In the genomic region with DNA sequence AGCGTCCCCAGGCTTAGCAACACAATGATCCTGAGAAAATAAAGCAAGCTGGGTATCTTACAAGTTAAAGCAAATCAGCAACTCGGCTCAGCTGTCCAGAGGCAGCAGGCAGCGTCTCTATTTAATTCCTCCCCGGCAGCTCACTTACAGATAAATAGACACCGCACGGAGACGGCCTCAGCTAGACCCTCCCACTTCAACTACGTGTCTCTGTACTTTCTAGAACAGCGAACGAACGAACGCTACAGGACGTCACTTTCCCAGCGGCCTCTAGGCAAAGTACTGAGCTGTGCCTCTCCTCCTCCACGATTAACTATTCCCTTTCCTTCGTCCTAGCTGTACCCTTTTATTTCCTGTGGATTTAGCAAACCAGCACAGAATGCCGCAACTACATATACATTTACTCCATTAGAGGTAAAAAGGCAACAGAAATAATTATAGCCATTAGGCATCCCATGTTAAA, we compare ENCODE assay signal across 8 mouse cellular contexts. TPM values are rescaled to one million over a fixed set of nuclear protein-coding genes. Genes with fewer than 3 reads are reported as not detected.
DNase-seq lines count a peak whose midpoint lies in the region; ATAC-seq lines count a peak whose summit lies in the region.

No protein-coding gene starts in this region.

- peak overlapping the region; percentile 60 to 61 for H3K4me3 ChIP-seq in heart, embryonic 14.5 days (ENCODE audit: control insufficient read depth in 1 of 2, insufficient read depth in 1 of 2, low read depth in 1 of 2, low read length in 2 of 2)
- peak overlapping the region; percentile 75 for H3K4me3 ChIP-seq in liver, embryonic 13.5 days (replicated peaks)
- peak overlapping the region; percentile 70 for H3K4me3 ChIP-seq in stomach, embryonic 16.5 days (replicated peaks; ENCODE audit: low read length)

- DNase-seq in CD4-positive helper T cell, adult 2 months (ENCODE audit: low read depth, low spot score), result peak; percentile 89
- DNase-seq in brain, embryonic 18.5 days (ENCODE audit: low read depth, low spot score), result peak; percentile 84
- DNase-seq in kidney, postnatal 14 days, result peak; percentile 91
- peak; percentile 87 for DNase-seq in liver, embryonic 13.5 days
- DNase-seq in neural tube, embryonic 10.5 days (ENCODE audit: extremely low spot score, low spot score), result peak; percentile 71

- peak overlapping the region; percentile 85 to 97 for H3K27ac ChIP-seq in heart, embryonic 14.5 days (replicated peaks in 1 of 2; ENCODE audit: control insufficient read depth in 1 of 2, insufficient read depth in 1 of 2, low read depth in 2 of 2, low read length in 2 of 2)
- peak overlapping the region; percentile 95 for H3K27ac ChIP-seq in liver, embryonic 13.5 days
- H3K27ac ChIP-seq in stomach, embryonic 16.5 days (ENCODE audit: low read length), result peak overlapping the region; percentile 89

- H3K36me3 ChIP-seq in heart, embryonic 14.5 days (ENCODE audit: control insufficient read depth, insufficient read depth, low read length), result no peaks in the 10 kb centered on the region
- no peaks in the 10 kb centered on the region for H3K36me3 ChIP-seq in liver, embryonic 13.5 days
- no peaks in the 10 kb centered on the region for H3K36me3 ChIP-seq in stomach, embryonic 16.5 days (ENCODE audit: control insufficient read depth, insufficient read depth, low read length)

- no peaks in the 10 kb centered on the region for H3K27me3 ChIP-seq in heart, embryonic 14.5 days (ENCODE audit: control insufficient read depth, insufficient read depth, low read length)
- H3K27me3 ChIP-seq in liver, embryonic 13.5 days, result no peaks in the 10 kb centered on the region
- no peaks in the 10 kb centered on the region for H3K27me3 ChIP-seq in stomach, embryonic 16.5 days (ENCODE audit: control insufficient read depth, insufficient read depth, low read length)

- peak overlapping the region; percentile 79 for H3K9ac ChIP-seq in heart, embryonic 14.5 days (ENCODE audit: low read length)
- peak overlapping the region; percentile 88 for H3K9ac ChIP-seq in liver, embryonic 13.5 days
- peak overlapping the region; percentile 66 for H3K9ac ChIP-seq in stomach, embryonic 16.5 days (ENCODE audit: low read length)

- WGBS in heart, embryonic 14.5 days, result 1% methylated on average over 17 of the region's 17 CpGs
- under 1% methylated on average over 17 of the region's 17 CpGs for WGBS in liver, embryonic 13.5 days (ENCODE audit: insufficient replicate concordance)
- under 1% methylated on average over 17 of the region's 17 CpGs for WGBS in stomach, embryonic 16.5 days

- H3K4me2 ChIP-seq in heart, embryonic 14.5 days (ENCODE audit: low read length), result peak overlapping the region; percentile 86
- peak overlapping the region; percentile 53 for H3K4me2 ChIP-seq in liver, embryonic 13.5 days
- peak overlapping the region; percentile 62 for H3K4me2 ChIP-seq in stomach, embryonic 16.5 days (ENCODE audit: low read depth, low read length)

- peak; percentile 85 for ATAC-seq in erythroid progenitor cell, adult 5-6 weeks (replicated peaks; ENCODE audit: low FRiP score, poor library complexity, severe bottlenecking)
- peak; percentile 95 for ATAC-seq in heart, embryonic 14.5 days (ENCODE audit: insufficient number of reproducible peaks, insufficient read depth, low FRiP score, low read depth)
- peak; percentile 94 for ATAC-seq in liver, embryonic 13.5 days (ENCODE audit: low read depth)
- ATAC-seq in stomach, embryonic 16.5 days (ENCODE audit: insufficient read depth, low FRiP score), result peak; percentile 99

- H3K9me3 ChIP-seq in heart, embryonic 14.5 days (ENCODE audit: control insufficient read depth, low read length), result no peaks in the 10 kb centered on the region
- no peaks in the 10 kb centered on the region for H3K9me3 ChIP-seq in liver, embryonic 13.5 days (replicated peaks)
- H3K9me3 ChIP-seq in stomach, embryonic 16.5 days (replicated peaks; ENCODE audit: control insufficient read depth, low read length), result no peaks in the 10 kb centered on the region

- H3K4me1 ChIP-seq in heart, embryonic 14.5 days (ENCODE audit: control insufficient read depth in 2 of 2, insufficient read depth in 2 of 2, low read length in 2 of 2), result peaks cover 2 to 19% of the 10 kb centered on the region in 2 experiments
- H3K4me1 ChIP-seq in liver, embryonic 13.5 days (replicated peaks), result peaks cover 47% of the 10 kb centered on the region
- peaks cover 9% of the 10 kb centered on the region for H3K4me1 ChIP-seq in stomach, embryonic 16.5 days (ENCODE audit: control insufficient read depth, insufficient read depth, low read length)

RNA-seq across cellular contexts. Expression of a gene that starts 16.4 kb away (rescaled TPM):
- total RNA-seq in erythroid progenitor cell, adult 5-6 weeks (2015; ENCODE audit: low replicate concordance), result 106 and 107 TPM in 2 replicates
- total RNA-seq in erythroid progenitor cell, adult 5-6 weeks (2017; ENCODE audit: low replicate concordance), result 101 and 164 TPM in 2 replicates
- polyA plus RNA-seq in heart, embryonic 14.5 days (2014; fragmentation: Nextera tagmentation; extraction: Ambion mirVana), result 46.2 and 47.9 TPM in 2 replicates
- 35.2 and 46.3 TPM in 2 replicates for polyA plus RNA-seq in liver, embryonic 13.5 days (2015; fragmentation: Nextera tagmentation; extraction: Ambion mirVana)
- polyA plus RNA-seq in stomach, embryonic 16.5 days (2015; fragmentation: Nextera tagmentation; extraction: Ambion mirVana), result 38.9 and 39.8 TPM in 2 replicates

RNA-seq across cellular contexts. Expression of a gene that starts 16.6 kb away (rescaled TPM):
- total RNA-seq in erythroid progenitor cell, adult 5-6 weeks (2015; ENCODE audit: low replicate concordance), result 152 and 157 TPM in 2 replicates
- total RNA-seq in erythroid progenitor cell, adult 5-6 weeks (2017; ENCODE audit: low replicate concordance), result 169 and 197 TPM in 2 replicates
- 113 and 117 TPM in 2 replicates for polyA plus RNA-seq in heart, embryonic 14.5 days (2014; fragmentation: Nextera tagmentation; extraction: Ambion mirVana)
- polyA plus RNA-seq in liver, embryonic 13.5 days (2015; fragmentation: Nextera tagmentation; extraction: Ambion mirVana), result 99.4 and 128 TPM in 2 replicates
- 156 and 169 TPM in 2 replicates for polyA plus RNA-seq in stomach, embryonic 16.5 days (2015; fragmentation: Nextera tagmentation; extraction: Ambion mirVana)

RNA-seq across cellular contexts. Expression of a gene that starts 27.6 kb away (rescaled TPM):
- not detected in 2 replicates for total RNA-seq in erythroid progenitor cell, adult 5-6 weeks (2015; ENCODE audit: low replicate concordance)
- not detected in 2 replicates for total RNA-seq in erythroid progenitor cell, adult 5-6 weeks (2017; ENCODE audit: low replicate concordance)
- 2.9 and 4.1 TPM in 2 replicates for polyA plus RNA-seq in heart, embryonic 14.5 days (2014; fragmentation: Nextera tagmentation; extraction: Ambion mirVana)
- 12.3 and 21.0 TPM in 2 replicates for polyA plus RNA-seq in liver, embryonic 13.5 days (2015; fragmentation: Nextera tagmentation; extraction: Ambion mirVana)
- 56.1 and 59.9 TPM in 2 replicates for polyA plus RNA-seq in stomach, embryonic 16.5 days (2015; fragmentation: Nextera tagmentation; extraction: Ambion mirVana)

Comparison
In these comparisons a context has a peak if more than half of its experiments do, and no peak if none do; other contexts are left out.
1. Peak in every context shown above with its lines: DNase-seq, ATAC-seq, H3K4me3 ChIP-seq and H3K27ac ChIP-seq.